Mouse (Mus musculus) retina, postnatal 1 day (tissue): ENCODE results near the gene Hoxc5.

Experiments
- DNase-seq: peaks from one replicate; pipeline ENCODE4 v3.0.0-alpha.2; 2012

Gene Hoxc5

GRCm38 (mm10) chr15:102967511-102968397 lies 511 bp downstream of the Hoxc5 start:
- DNase-seq = no peak

- DNase-seq = no peak
These were observed 2.1 kb downstream of the Hoxc5 start for GRCm38 (mm10) chr15:102969296-102969695.

GRCm38 (mm10) chr15:102970740-102971139 lies 3.5 kb downstream of the Hoxc5 start:
- DNase-seq = peak; percentile 34

- no peak for DNase-seq
These were observed 5.0 kb downstream of the Hoxc5 start for GRCm38 (mm10) chr15:102972254-102972653.

GRCm38 (mm10) chr15:102972753-102973152 lies 5.5 kb downstream of the Hoxc5 start:
- no peak for DNase-seq

- no peak for DNase-seq
These were observed 7.8 kb downstream of the Hoxc5 start for GRCm38 (mm10) chr15:102975034-102975433.

- no peak for DNase-seq
These were observed 8.5 kb downstream of the Hoxc5 start for GRCm38 (mm10) chr15:102975688-102976111.

GRCm38 (mm10) chr15:102976171-102976570 lies 8.9 kb downstream of the Hoxc5 start, which contains the start of gene Hoxc9:
TSS of gene Hoxc9 (plus strand) at chr15:102976439.
- no peak for DNase-seq

GRCm38 (mm10) chr15:102976631-102977422 lies 9.6 kb downstream of the Hoxc5 start:
- DNase-seq = no peak

- no peak for DNase-seq
These were observed 10.3 kb downstream of the Hoxc5 start for GRCm38 (mm10) chr15:102977423-102977974.

- DNase-seq = no peak
These were observed 11.6 kb downstream of the Hoxc5 start for GRCm38 (mm10) chr15:102978615-102979515.

- no peak for DNase-seq
These were observed 12.7 kb downstream of the Hoxc5 start for GRCm38 (mm10) chr15:102979936-102980335.

GRCm38 (mm10) chr15:102980352-102980751 lies 13.1 kb downstream of the Hoxc5 start:
- no peak for DNase-seq

- no peak for DNase-seq
These were observed 13.7 kb downstream of the Hoxc5 start for GRCm38 (mm10) chr15:102980912-102981311.

GRCm38 (mm10) chr15:102981379-102982288 lies 14.4 kb downstream of the Hoxc5 start:
- DNase-seq = peak; percentile 67

GRCm38 (mm10) chr15:102983716-102984115 lies 16.5 kb downstream of the Hoxc5 start:
- DNase-seq = no peak

GRCm38 (mm10) chr15:102984521-102984920 lies 17.3 kb downstream of the Hoxc5 start:
- DNase-seq = no peak

- no peak for DNase-seq
These were observed 17.7 kb downstream of the Hoxc5 start for GRCm38 (mm10) chr15:102984925-102985324.

GRCm38 (mm10) chr15:102987124-102987833 lies 20.0 kb downstream of the Hoxc5 start:
- DNase-seq = peak; percentile 93

GRCm38 (mm10) chr15:102988078-102988477 lies 20.8 kb downstream of the Hoxc5 start:
- no peak for DNase-seq
